Mouse (Mus musculus): ENCODE results near the gene Gramd1c. TPM values are rescaled to one million over a fixed set of nuclear protein-coding genes. Genes with fewer than 3 reads are reported as not detected.

Gene Gramd1c
- polyA plus RNA-seq, 1 experiment, result 0.06 TPM

GRCm38 (mm10) chr16:44101181-44101710 lies 38.1 kb upstream of the Gramd1c start:
- Histone ChIP-seq H3K79me2 (ENCODE audit: control insufficient read depth, insufficient read depth) (no peaks in the 10 kb centered on the region), H3ac (ENCODE audit: control insufficient read depth, insufficient read length, low read depth) (no peak overlapping the region), H3K79me3 (ENCODE audit: low read depth) (no peaks in the 10 kb centered on the region), H3K27me3 (ENCODE audit: control insufficient read depth, insufficient read depth, insufficient read length) (no peaks in the 10 kb centered on the region), H3K36me3 (ENCODE audit: control insufficient read depth, insufficient read depth) (peaks cover 59% of the 10 kb centered on the region), H3K4me3 (ENCODE audit: insufficient read depth, poor library complexity, severe bottlenecking) (no peak overlapping the region)
- TF ChIP-seq CEBPB (IDR thresholded peaks at IDR 0.05; ENCODE audit: low read depth), result no peak

DNA sequence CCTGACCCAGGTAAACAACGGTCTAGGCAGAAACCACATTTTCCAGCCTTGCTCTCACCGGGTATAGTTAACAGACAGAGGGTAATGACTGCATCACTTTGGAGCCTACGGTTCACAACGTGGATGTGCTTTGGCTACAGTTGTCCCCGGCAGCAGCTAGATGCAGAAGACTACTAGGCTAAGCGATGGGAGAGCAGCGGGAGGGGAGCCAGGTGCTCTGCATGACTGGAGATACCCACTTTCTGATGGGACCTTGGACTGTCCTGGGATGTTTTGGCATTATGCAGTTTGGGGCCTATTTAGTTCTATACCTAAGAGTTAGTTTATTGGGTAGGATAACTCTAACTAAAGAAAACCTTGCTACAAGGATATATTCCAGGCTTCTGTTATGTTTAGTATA lies 36.2 kb upstream of the Gramd1c start:
- Histone ChIP-seq H3K27me3 (ENCODE audit: control insufficient read depth, insufficient read depth, insufficient read length) (no peaks in the 10 kb centered on the region), H3ac (ENCODE audit: control insufficient read depth, insufficient read length, low read depth) (no peak overlapping the region), H3K4me3 (ENCODE audit: insufficient read depth, poor library complexity, severe bottlenecking) (no peak overlapping the region), H3K36me3 (ENCODE audit: control insufficient read depth, insufficient read depth) (peaks cover 66% of the 10 kb centered on the region), H3K79me2 (ENCODE audit: control insufficient read depth, insufficient read depth) (no peaks in the 10 kb centered on the region), H3K79me3 (ENCODE audit: low read depth) (no peaks in the 10 kb centered on the region)
- TF ChIP-seq MYOG (IDR thresholded peaks at IDR 0.05; ENCODE audit: control insufficient read depth, extremely low read depth, insufficient read length), result no peak
- no peak for TF ChIP-seq CEBPB (IDR thresholded peaks at IDR 0.05; ENCODE audit: low read depth)
- TF ChIP-seq MYOD1 (IDR thresholded peaks at IDR 0.05; ENCODE audit: control insufficient read depth, insufficient read length, low read depth), result no peak
- no peak for TF ChIP-seq FOSL1 (IDR thresholded peaks at IDR 0.05; ENCODE audit: insufficient read depth, low read length, poor library complexity, severe bottlenecking)
- TF ChIP-seq CTCF (IDR thresholded peaks at IDR 0.05; ENCODE audit: control insufficient read depth, insufficient read depth, insufficient read length), result no peak

- no peaks in the 10 kb centered on the region for H3K27me3 ChIP-seq (ENCODE audit: control insufficient read depth, insufficient read depth, insufficient read length)
- TF ChIP-seq MYOG (IDR thresholded peaks at IDR 0.05; ENCODE audit: control insufficient read depth, extremely low read depth, insufficient read length) (no peak), CEBPB (IDR thresholded peaks at IDR 0.05; ENCODE audit: low read depth) (no peak), FOSL1 (IDR thresholded peaks at IDR 0.05; ENCODE audit: insufficient read depth, low read length, poor library complexity, severe bottlenecking) (no peak), MAX (IDR thresholded peaks at IDR 0.05) (no peak)
- H3ac ChIP-seq (ENCODE audit: control insufficient read depth, insufficient read length, low read depth), result no peak overlapping the region
- H3K4me3 ChIP-seq (ENCODE audit: insufficient read depth, poor library complexity, severe bottlenecking), result no peak overlapping the region
- H3K79me3 ChIP-seq (ENCODE audit: low read depth), result no peaks in the 10 kb centered on the region
- peaks cover 36% of the 10 kb centered on the region for H3K36me3 ChIP-seq (ENCODE audit: control insufficient read depth, insufficient read depth)
- no peaks in the 10 kb centered on the region for H3K79me2 ChIP-seq (ENCODE audit: control insufficient read depth, insufficient read depth)
These were observed 24.5 kb upstream of the Gramd1c start for GRCm38 (mm10) chr16:44087650-44088049.

DNA sequence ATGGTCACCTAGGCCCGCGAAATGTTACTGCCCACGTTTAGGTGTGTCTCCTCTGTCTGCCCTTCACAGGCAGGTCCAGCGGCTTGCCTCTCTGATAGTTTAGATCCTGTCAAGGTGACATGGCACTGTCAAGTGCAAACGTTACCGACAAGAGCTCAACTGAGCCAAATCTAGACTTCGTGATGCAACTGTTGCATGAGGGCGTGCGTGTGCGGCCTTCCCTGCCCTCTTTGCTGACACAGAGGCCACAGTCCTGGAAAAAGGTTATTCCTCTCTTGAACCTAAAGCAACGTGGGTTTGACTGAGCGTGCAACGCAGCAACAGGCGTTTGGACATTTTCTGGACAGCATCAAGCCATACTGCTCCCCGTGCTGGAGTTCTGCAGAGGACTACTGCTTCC lies 1.8 kb downstream of the Gramd1c start:
- H3K79me2 ChIP-seq (ENCODE audit: control insufficient read depth, insufficient read depth), result no peaks in the 10 kb centered on the region
- H3K27me3 ChIP-seq (ENCODE audit: control insufficient read depth, insufficient read depth, insufficient read length), result no peaks in the 10 kb centered on the region
- no peaks in the 10 kb centered on the region for H3K36me3 ChIP-seq (ENCODE audit: control insufficient read depth, insufficient read depth)
- TF ChIP-seq MAX (IDR thresholded peaks at IDR 0.05), result no peak
- no peak for TF ChIP-seq USF1 (IDR thresholded peaks at IDR 0.05; ENCODE audit: low read depth)
- TF ChIP-seq MYOD1 (IDR thresholded peaks at IDR 0.05; ENCODE audit: control insufficient read depth, insufficient read length, low read depth), result no peak
- TF ChIP-seq CEBPB (IDR thresholded peaks at IDR 0.05; ENCODE audit: low read depth), result no peak
- no peak for TF ChIP-seq FOSL1 (IDR thresholded peaks at IDR 0.05; ENCODE audit: insufficient read depth, low read length, poor library complexity, severe bottlenecking)
- no peak overlapping the region for H3ac ChIP-seq (ENCODE audit: control insufficient read depth, insufficient read length, low read depth)
- H3K4me3 ChIP-seq (ENCODE audit: insufficient read depth, poor library complexity, severe bottlenecking), result no peak overlapping the region
- no peaks in the 10 kb centered on the region for H3K79me3 ChIP-seq (ENCODE audit: low read depth)

GRCm38 (mm10) chr16:44060604-44061286 lies 2.4 kb downstream of the Gramd1c start:
- Histone ChIP-seq H3K27me3 (ENCODE audit: control insufficient read depth, insufficient read depth, insufficient read length) (no peaks in the 10 kb centered on the region), H3K4me3 (ENCODE audit: insufficient read depth, poor library complexity, severe bottlenecking) (no peak overlapping the region), H3K36me3 (ENCODE audit: control insufficient read depth, insufficient read depth) (no peaks in the 10 kb centered on the region), H3K79me2 (ENCODE audit: control insufficient read depth, insufficient read depth) (no peaks in the 10 kb centered on the region), H3ac (ENCODE audit: control insufficient read depth, insufficient read length, low read depth) (no peak overlapping the region), H3K79me3 (ENCODE audit: low read depth) (no peaks in the 10 kb centered on the region)
- TF ChIP-seq MYOD1 (IDR thresholded peaks at IDR 0.05; ENCODE audit: control insufficient read depth, insufficient read length, low read depth), result no peak
- no peak for TF ChIP-seq MAX (IDR thresholded peaks at IDR 0.05)
- TF ChIP-seq USF1 (IDR thresholded peaks at IDR 0.05; ENCODE audit: low read depth), result no peak
- TF ChIP-seq CEBPB (IDR thresholded peaks at IDR 0.05; ENCODE audit: low read depth), result no peak
- TF ChIP-seq CTCF (IDR thresholded peaks at IDR 0.05; ENCODE audit: control insufficient read depth, insufficient read depth, insufficient read length), result no peak
- no peak for TF ChIP-seq FOSL1 (IDR thresholded peaks at IDR 0.05; ENCODE audit: insufficient read depth, low read length, poor library complexity, severe bottlenecking)
- TF ChIP-seq MYOG (IDR thresholded peaks at IDR 0.05; ENCODE audit: control insufficient read depth, extremely low read depth, insufficient read length), result no peak

- H3K79me3 ChIP-seq (ENCODE audit: low read depth), result no peaks in the 10 kb centered on the region
- H3ac ChIP-seq (ENCODE audit: control insufficient read depth, insufficient read length, low read depth), result no peak overlapping the region
- H3K79me2 ChIP-seq (ENCODE audit: control insufficient read depth, insufficient read depth), result no peaks in the 10 kb centered on the region
- H3K4me3 ChIP-seq (ENCODE audit: insufficient read depth, poor library complexity, severe bottlenecking), result no peak overlapping the region
- H3K27me3 ChIP-seq (ENCODE audit: control insufficient read depth, insufficient read depth, insufficient read length), result no peaks in the 10 kb centered on the region
- TF ChIP-seq CEBPB (IDR thresholded peaks at IDR 0.05; ENCODE audit: low read depth), result no peak
- TF ChIP-seq CTCF (IDR thresholded peaks at IDR 0.05; ENCODE audit: control insufficient read depth, insufficient read depth, insufficient read length), result peak; percentile 48
- TF ChIP-seq MYOG (IDR thresholded peaks at IDR 0.05; ENCODE audit: control insufficient read depth, extremely low read depth, insufficient read length), result no peak
- no peaks in the 10 kb centered on the region for H3K36me3 ChIP-seq (ENCODE audit: control insufficient read depth, insufficient read depth)
These were observed 4.4 kb downstream of the Gramd1c start for GRCm38 (mm10) chr16:44058745-44059144.

Measured in C2C12 (cell line).